Mouse (Mus musculus) naive thymus-derived CD4-positive, alpha-beta T cell, adult 5 months (primary cell): ENCODE results near the gene Kcnj14. TPM values are rescaled to one million over a fixed set of nuclear protein-coding genes. Genes with fewer than 3 reads are reported as not detected.

Source experiments
- polyA plus RNA-seq: library from polyadenylated mRNA; unstranded; fragments of 100-300 nt; shearing (Covaris generic); gene quantifications from one replicate; pipeline ENCODE4 v1.2.1, GENCODE M21; 2017

Kcnj14 gene
- 0.17 TPM for polyA plus RNA-seq

DNA sequence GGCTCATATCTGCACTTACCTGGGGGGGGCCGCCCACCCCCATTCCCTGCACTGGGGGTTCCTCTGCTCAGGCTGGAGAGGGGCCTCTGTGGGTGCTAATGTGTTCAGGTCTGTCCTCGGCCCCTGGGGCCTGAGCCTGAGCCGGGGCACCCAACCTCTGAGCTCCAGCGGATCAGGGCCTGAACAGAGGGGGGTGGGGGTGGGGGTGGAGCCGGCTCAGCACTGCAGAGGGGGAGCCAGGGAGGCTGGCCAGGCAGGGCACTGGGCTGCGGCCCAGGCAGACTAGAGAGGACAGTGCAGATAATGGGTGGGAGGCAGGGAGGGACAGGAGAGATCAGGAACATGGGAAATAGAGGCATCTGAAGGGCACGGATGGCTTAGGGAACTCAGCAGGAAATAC is at the start of gene Kcnj14:
Gene Kcnj14, minus strand, starts transcription at position 185 of the 400 bp plus-strand sequence.

DNA sequence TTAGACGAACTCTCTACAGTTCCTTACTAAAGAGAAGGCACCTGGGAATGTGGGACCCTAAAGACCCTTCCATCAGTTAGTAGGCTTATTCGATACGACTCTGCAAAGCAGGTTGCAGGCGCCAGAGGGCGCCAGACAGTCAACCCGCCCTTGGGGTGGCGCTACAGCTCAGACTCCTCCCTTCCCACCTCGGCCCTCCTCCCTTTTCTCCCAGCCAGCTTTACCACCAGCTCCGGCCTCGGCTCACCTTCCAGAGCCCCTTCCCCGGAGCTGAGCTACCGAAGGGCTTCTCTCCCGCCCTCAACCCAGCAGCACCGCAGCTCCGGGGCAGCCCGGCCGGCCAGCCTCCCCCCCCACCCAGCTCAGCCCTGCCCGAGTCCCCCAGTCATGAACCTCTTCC is 48.0 kb upstream of the Kcnj14 start, which contains the start of gene Kdelr1:
Gene Kdelr1, plus strand, starts transcription at position 149 of the 400 bp plus-strand sequence.

DNA sequence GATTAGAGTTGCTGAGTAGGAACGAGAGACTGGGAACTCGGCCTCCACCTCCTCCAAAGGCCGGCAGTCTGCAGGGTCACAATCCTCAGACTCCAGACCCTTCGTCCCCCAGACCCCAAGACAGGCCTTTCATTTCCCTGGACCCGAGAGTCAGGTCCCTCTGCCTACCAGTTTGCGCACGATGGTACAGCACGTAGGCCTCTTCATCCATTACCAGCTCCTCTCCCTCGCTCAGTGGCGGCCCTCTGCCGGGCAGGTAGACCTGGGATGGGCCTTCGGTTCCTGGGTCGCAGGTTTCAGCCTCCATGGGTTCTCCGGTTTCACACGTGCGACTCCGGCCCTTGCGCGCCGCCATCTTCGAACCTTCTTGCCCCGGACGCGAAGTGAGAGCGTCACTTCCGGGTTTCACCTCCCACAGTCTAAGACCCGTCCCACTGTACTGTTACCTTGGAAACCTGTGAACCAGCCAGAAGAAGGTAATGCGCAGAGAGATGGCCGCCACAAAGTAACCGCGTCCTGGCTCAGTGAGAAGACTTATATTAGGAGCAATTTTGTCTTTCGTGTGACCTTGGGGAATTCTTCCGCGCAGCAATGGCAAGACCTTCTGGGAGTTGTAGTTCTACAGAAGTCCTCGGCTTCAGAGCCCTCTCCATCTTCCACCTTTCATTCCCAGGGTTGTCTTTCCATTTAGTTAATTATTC is 6.0 kb upstream of the Kcnj14 start, which contains the start of gene Grwd1:
Gene Grwd1, minus strand, starts transcription at position 518 of the 701 bp plus-strand sequence.

DNA sequence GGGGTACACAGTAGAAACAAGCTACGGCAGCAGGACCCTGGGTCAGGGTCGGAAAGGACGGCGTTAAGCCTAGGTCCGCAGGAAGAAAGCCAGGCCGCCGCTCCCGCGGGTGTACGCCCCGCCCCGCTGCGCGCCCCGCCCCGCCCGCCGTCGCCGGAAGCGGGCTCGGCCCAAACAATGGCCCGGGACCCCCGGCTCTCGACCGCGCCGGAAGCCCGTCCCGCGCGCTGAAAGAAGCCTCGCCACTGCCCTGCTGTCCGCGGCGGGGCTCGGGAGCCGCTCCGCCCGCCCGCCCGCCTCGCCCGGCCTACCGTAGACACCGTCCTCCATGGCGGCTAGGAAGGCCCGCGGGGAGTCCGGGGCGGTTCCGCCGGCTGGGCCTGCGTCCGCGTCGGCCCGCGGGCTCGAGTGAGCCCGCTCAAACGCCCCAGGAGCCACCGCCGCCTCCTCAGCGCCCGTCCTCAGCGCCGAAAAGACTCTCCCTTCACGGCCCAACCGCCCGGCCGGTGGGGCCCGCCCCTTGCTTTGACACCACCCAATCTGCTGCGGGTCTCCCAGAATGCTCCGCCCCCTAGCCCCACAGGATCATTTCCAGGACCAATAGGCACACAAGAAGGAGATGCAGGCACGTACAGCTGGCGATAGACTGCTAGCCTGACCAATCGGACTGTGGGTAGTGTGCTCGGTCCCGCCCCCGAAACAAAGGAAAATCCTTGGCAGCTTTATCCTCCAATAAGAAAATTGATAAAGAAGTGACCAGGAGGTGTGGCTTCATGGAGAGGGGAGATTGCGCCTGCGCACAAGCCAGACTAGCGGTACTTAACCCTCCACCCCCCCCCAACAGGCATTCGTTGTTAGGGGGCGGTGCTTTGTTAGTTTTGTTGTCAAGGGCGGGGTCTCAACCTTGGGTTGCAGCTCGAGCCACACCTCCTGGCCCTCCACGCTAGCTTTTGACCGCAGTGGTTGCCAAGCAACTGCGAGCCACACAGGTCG is 10.5 kb downstream of the Kcnj14 start, which contains the start of gene Cyth2:
Gene Cyth2, minus strand, starts transcription at position 795 of the 993 bp plus-strand sequence.

DNA sequence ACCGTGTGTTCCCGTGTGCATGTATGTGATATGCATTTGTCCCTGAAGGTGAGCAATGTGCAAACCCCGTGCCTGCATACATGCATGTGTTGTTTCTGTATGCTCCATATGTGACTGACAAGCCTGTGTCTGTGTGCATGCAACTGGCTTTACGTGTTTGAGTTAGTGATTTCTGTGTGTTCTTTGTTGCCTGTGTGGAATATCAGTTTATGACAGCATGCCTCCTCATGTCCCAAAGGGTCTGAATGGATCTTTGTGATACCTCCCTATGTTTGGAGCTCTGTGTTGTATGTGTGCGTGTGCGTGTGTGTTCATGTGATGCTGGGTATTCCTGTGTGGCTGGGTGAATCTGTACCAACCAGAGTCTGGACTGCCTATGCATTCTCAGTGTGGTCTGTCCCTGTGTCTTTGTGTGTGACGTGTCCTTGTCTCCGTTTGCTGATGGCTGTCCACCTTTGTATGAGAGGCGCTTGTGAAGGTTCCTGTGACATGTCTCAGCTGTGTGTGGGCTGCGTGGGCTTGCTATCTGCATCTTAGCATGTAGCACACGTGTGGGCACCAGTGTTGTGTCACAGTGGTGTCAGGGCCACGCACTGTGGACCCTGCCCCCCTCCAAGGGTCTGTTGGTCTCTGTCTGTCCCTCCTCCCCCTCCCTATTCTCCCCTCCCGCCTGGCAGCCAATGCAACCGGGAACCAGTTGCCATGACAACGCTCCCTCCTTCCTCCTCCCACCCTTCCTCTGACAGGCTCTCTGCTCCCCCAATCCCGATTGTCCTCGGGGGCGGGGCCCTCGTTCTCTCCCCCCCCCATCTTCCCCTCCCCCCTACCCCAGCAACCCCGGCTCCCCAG is 39.8 kb downstream of the Kcnj14 start, which contains the start of gene Sult2b1:
Gene Sult2b1, minus strand, starts transcription at position 146 of the 849 bp plus-strand sequence.

DNA sequence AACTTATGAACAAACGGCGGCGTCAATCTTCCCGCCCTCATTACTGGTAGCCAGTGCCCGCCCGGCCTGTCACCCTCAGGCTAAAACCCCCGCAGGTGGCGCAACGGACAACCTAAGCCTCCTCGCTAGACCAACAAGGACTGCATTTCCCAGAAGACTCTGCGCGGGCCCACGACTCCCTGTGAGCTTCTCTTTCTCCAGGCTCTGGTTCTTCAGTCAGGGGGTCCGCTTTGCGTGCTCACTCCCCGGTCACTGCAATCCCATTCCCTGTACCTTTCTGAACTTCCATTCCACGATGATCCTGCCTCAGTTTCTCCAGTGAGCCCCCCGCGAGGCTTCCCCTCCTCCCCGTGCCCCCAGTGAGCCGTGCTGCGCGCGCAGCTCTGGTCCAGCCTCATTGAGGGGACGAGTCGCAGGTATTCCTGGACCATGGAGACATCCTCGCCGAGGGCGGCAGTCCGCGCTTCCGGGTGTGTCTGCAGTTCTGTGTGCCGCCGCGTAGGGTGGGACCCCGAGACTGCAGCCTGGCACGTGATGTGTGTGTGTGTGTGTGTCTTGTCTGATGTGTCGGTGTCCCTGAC is 41.0 kb downstream of the Kcnj14 start, which contains the start of gene Lmtk3:
Gene Lmtk3, plus strand, starts transcription at position 228 of the 581 bp plus-strand sequence.

Other genes starting within 250 kb of the Kcnj14 start
- not detected for gene Fgf21, start 209.3 kb downstream of the Kcnj14 start, polyA plus RNA-seq
- gene Fut1, start 207.5 kb downstream of the Kcnj14 start, polyA plus RNA-seq: not detected
- gene Izumo1, start 203.0 kb downstream of the Kcnj14 start, polyA plus RNA-seq: not detected
- gene Rasip1, start 197.3 kb downstream of the Kcnj14 start, polyA plus RNA-seq: 0.41 TPM
- not detected for gene Mamstr, start 184.8 kb downstream of the Kcnj14 start, polyA plus RNA-seq
- gene Fut2, start 158.4 kb downstream of the Kcnj14 start, polyA plus RNA-seq: not detected
- 0.26 TPM for gene Ntn5, start 140.8 kb downstream of the Kcnj14 start, polyA plus RNA-seq
- gene Sec1, start 130.4 kb downstream of the Kcnj14 start, polyA plus RNA-seq: 0.16 TPM
- gene Car11, start 124.9 kb downstream of the Kcnj14 start, polyA plus RNA-seq: 4.5 TPM
- 15.3 TPM for gene Dbp, start 119.7 kb downstream of the Kcnj14 start, polyA plus RNA-seq
- gene Rpl18, start 109.3 kb downstream of the Kcnj14 start, polyA plus RNA-seq: 1,856 TPM
- gene Sphk2, start 106.8 kb downstream of the Kcnj14 start, polyA plus RNA-seq: 19.2 TPM
- gene Fam83e, start 103.6 kb downstream of the Kcnj14 start, polyA plus RNA-seq: 0.36 TPM
- not detected for gene Spaca4, start 99.0 kb downstream of the Kcnj14 start, polyA plus RNA-seq
- gene Lmtk3, start 41.0 kb downstream of the Kcnj14 start, polyA plus RNA-seq: not detected
- gene Sult2b1, start 40.1 kb downstream of the Kcnj14 start, polyA plus RNA-seq: 4.7 TPM
- gene Cyth2, start 10.2 kb downstream of the Kcnj14 start, polyA plus RNA-seq: 138 TPM
- 39.5 TPM for gene Grwd1, start 6.2 kb upstream of the Kcnj14 start, polyA plus RNA-seq
- gene Kdelr1, start 48.0 kb upstream of the Kcnj14 start, polyA plus RNA-seq: 47.7 TPM
- 0.66 TPM for gene Grin2d, start 53.6 kb upstream of the Kcnj14 start, polyA plus RNA-seq
- gene Syngr4, start 71.9 kb upstream of the Kcnj14 start, polyA plus RNA-seq: not detected
- 3.1 TPM for gene Tmem143, start 72.2 kb upstream of the Kcnj14 start, polyA plus RNA-seq
- 369 TPM for gene Emp3, start 96.6 kb upstream of the Kcnj14 start, polyA plus RNA-seq
- gene Ccdc114, start 99.3 kb upstream of the Kcnj14 start, polyA plus RNA-seq: 2.1 TPM
- gene Abcc6, start 205.5 kb upstream of the Kcnj14 start, polyA plus RNA-seq: not detected
- gene Nomo1, start 208.9 kb upstream of the Kcnj14 start, polyA plus RNA-seq: 32.6 TPM